ENCODE assay signal across 25 mouse cellular contexts in the genomic region with DNA sequence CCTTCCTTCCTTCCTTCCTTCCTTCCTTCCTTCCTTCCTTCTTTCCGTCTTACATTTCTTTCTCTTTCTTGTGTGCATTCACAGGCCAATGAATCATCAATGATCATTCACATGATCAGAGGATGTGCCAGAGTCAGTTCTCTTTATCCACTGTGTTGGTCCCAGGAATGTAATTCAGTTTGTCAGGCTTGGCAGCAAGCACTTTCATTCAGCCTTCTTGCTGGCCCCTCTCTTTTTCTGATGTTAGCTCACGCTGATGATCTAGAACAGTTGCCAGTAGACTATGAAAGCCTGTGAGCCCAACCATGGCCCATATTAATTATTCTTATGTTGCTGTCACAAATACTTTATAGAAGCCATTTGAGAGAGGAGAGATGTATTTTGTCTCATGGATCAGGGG.
DNase-seq lines count a peak whose midpoint lies in the region; ATAC-seq lines count a peak whose summit lies in the region.
"Had no signal": no experiment of that assay in that cellular context is flagged by ENCODE, and none has a peak within 500 bp of the region (broad histone marks: within the 10 kb centered on the region; RNA-seq: fewer than 3 reads in every experiment).

No protein-coding gene starts in this region.

- H3K27me3 ChIP-seq in kidney, embryonic 16.5 days (ENCODE audit: insufficient read depth, low read length) = no peaks in the 10 kb centered on the region
- H3K27me3 ChIP-seq: CH12.LX; embryonic facial prominence, embryonic 12.5 days; forebrain, embryonic 13.5 days; forebrain, embryonic 15.5 days; Patski had no signal

- H3K4me2 ChIP-seq in kidney, embryonic 16.5 days (replicated peaks; ENCODE audit: low read depth, low read length) = no peak overlapping the region
- H3K4me2 ChIP-seq: embryonic facial prominence, embryonic 12.5 days; forebrain, embryonic 13.5 days; forebrain, embryonic 15.5 days had no signal

- intact Hi-C loops in left cerebral cortex, postnatal 4 days (cut with DNase I) = loop anchor here (10.0 kb wide), 1 partner anchor 206 kb away; no protein-coding TSS in a partner anchor

- H3K36me3 ChIP-seq in kidney, embryonic 16.5 days (ENCODE audit: insufficient read depth, low read length) = no peaks in the 10 kb centered on the region
- H3K36me3 ChIP-seq: embryonic facial prominence, embryonic 10.5 days; embryonic facial prominence, embryonic 12.5 days; forebrain, embryonic 15.5 days; G1E had no signal

- 90% methylated on average over 2 of the region's 2 CpGs for WGBS in kidney, embryonic 16.5 days

- H3K9ac ChIP-seq in kidney, embryonic 16.5 days (replicated peaks; ENCODE audit: low read length) = no peak overlapping the region
- H3K9ac ChIP-seq: embryonic facial prominence, embryonic 12.5 days; forebrain, embryonic 13.5 days; forebrain, embryonic 15.5 days; forebrain, postnatal 0 days had no signal

- no peak for ATAC-seq in kidney, embryonic 16.5 days (ENCODE audit: low FRiP score, low TSS enrichment)
- ATAC-seq: activated CD4-positive, CD25-positive, alpha-beta regulatory T cell, adult 4 months; CD4-positive, CD25-positive, alpha-beta regulatory T cell, adult 4 months; forebrain, embryonic 13.5 days; forebrain, embryonic 15.5 days; forebrain, postnatal 0 days; Patski had no signal

- no peak overlapping the region for H3K27ac ChIP-seq in kidney, embryonic 16.5 days (ENCODE audit: low read length)
- H3K27ac ChIP-seq: embryonic facial prominence, embryonic 10.5 days; embryonic facial prominence, embryonic 12.5 days; forebrain, embryonic 13.5 days; forebrain, embryonic 15.5 days had no signal

- H3K9me3 ChIP-seq in kidney, embryonic 16.5 days (ENCODE audit: low read length) = no peaks in the 10 kb centered on the region
- H3K9me3 ChIP-seq: embryonic facial prominence, embryonic 10.5 days; embryonic facial prominence, embryonic 12.5 days; forebrain, embryonic 13.5 days; forebrain, embryonic 15.5 days; G1E had no signal

- DNase-seq in cerebellum, postnatal 10 days = peak; percentile 53 to 58
- no peak for DNase-seq in cerebellum, postnatal 36 days
- peak; percentile 39 for DNase-seq in heart, adult 11 months
- no peak for DNase-seq in heart, adult 8-10 months (ENCODE audit: low spot score)
- peak; percentile 5 for DNase-seq in left cerebral cortex, postnatal 4 days
- no peak for DNase-seq in left cerebral cortex, adult 11 months (ENCODE audit: low spot score)
- DNase-seq in Muller cell, postnatal 12 days (ENCODE audit: inconsistent ontology term) = peak; percentile 89
- DNase-seq: adrenal gland, adult 8-10 months; adrenal gland, postnatal 14 days; adrenal gland, postnatal 36 days; B cell, adult 2 months; cerebellum, adult 11-12 months; cerebellum, adult 2 months; cerebellum, adult 9-11 months; forebrain, postnatal 0 days had no signal

- no peaks in the 10 kb centered on the region for H3K4me1 ChIP-seq in kidney, embryonic 16.5 days (ENCODE audit: insufficient read depth, low read length)
- H3K4me1 ChIP-seq: embryonic facial prominence, embryonic 12.5 days; forebrain, embryonic 13.5 days; forebrain, embryonic 15.5 days had no signal

- no peak overlapping the region for H3K4me3 ChIP-seq in kidney, embryonic 16.5 days (ENCODE audit: low read length)
- H3K4me3 ChIP-seq: embryonic facial prominence, embryonic 10.5 days; embryonic facial prominence, embryonic 12.5 days; forebrain, embryonic 13.5 days; forebrain, embryonic 15.5 days had no signal

Comparison
In these comparisons a context has a peak if more than half of its experiments do, and no peak if none do; other contexts are left out.
1. DNase-seq: peak in cerebellum, postnatal 10 days (2 of 2), heart, adult 11 months (single experiment), left cerebral cortex, postnatal 4 days (single experiment) and Muller cell, postnatal 12 days (single experiment); none in cerebellum, postnatal 36 days (0 of 2), heart, adult 8-10 months (single experiment) and left cerebral cortex, adult 11 months (single experiment).